Mouse (Mus musculus): ENCODE data around the gene Birc5.

The Birc5 gene

GRCm38 (mm10) chr11:117880977-117881358 lies 31.9 kb downstream of the Birc5 start:
- DNase-seq (ENCODE audit: extremely low read depth, insufficient read length, low spot score): no peak

DNA sequence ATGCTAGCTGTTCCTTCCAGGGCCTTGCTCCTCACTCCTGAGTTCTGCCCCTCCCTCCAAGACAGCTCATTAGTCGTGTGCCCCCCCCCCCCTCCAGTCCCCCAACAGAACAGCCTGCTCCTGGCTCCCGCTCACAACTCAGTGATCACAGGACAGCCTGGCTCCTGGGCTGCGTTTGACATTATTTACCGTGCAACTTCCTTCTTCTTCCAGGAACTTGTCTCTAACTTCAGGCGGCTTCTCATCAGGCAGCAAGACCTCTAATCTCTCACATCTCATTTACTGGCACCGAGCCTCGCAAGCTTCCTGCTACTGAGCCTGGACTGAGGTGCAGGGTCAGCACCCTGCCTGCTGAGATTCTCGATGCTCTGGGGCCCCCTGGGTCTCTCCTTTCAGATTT lies 32.7 kb downstream of the Birc5 start:
- DNase-seq (ENCODE audit: extremely low read depth, insufficient read length, low spot score): no peak

GRCm38 (mm10) chr11:117882208-117882607 lies 33.2 kb downstream of the Birc5 start:
- no peak for DNase-seq (ENCODE audit: extremely low read depth, insufficient read length, low spot score)

- no peak for DNase-seq (ENCODE audit: extremely low read depth, insufficient read length, low spot score)
These were observed 36.9 kb downstream of the Birc5 start for GRCm38 (mm10) chr11:117886000-117886399.

GRCm38 (mm10) chr11:117888168-117888852 lies 39.3 kb downstream of the Birc5 start:
- no peak for DNase-seq (ENCODE audit: extremely low read depth, insufficient read length, low spot score)

DNA sequence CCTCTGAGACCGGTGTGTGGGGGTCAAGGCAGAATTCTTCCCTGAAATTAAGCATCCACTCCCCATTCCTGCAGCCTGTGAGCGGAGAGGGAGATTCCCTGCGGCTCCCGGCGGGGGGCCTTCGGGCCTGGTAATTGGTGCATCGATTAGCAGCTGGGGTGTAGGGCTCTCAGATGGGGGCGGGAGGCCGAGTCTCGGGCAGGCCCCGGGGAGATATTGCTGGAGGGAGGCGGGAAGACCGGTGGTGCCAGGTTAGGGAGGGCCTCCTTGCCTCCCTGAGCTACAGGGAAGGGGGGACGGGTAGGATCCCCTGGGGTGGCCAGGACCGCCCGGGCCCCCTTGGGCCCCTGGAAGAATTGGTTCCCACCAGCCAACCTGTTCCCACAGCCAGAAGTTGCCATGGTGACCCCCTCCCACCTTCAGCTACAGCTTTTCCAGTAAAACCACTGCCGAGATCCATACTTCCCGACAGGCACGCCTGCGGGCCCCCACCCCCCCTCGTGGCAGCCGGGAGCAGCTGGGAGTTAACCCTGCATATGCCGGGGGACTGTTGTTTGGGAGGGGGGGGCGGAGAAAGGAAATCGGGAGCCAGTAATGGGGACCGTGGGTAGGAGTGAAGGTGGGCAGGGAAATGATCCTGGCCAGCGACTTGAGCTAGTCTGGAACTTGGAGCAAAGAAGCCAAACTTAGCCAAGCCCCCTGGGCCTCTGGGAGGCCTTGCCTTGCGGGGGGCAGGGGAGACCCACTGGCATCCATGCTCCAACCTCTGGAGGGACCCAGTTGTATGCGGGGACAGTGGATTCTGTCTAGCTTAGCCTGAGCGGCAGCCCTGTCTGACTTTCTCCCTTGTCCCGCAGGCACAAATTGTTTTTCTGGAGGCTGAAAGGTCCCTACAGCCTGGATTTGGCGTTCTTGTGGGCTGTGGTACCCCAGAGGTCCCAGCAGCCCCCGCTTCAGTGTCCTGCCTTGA lies 40.1 kb downstream of the Birc5 start:
- DNase-seq (ENCODE audit: extremely low read depth, insufficient read length, low spot score): no peak

DNA sequence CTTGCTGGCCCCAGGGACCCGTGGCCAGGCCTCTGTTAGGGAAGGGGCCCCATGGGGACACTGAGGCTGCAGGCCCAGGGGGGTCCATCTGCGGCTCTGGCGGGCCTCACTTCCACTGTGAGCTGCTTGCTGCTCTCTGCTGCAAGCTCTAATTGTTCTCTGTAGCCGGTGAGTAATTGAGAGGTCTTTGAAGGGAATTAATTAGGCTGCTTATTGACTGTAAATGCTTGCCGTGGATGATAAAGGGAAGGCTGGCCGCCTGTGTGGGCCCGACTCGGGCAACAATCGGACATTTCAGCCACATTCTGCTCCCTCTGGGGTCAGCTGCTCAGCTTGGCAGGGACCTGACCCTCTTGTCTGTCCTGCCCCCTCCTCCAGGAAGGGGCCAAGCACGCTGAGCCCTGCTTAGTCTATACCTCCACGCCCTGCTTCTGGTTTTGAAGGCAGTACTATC lies 40.9 kb downstream of the Birc5 start:
- DNase-seq (ENCODE audit: extremely low read depth, insufficient read length, low spot score): no peak

DNA sequence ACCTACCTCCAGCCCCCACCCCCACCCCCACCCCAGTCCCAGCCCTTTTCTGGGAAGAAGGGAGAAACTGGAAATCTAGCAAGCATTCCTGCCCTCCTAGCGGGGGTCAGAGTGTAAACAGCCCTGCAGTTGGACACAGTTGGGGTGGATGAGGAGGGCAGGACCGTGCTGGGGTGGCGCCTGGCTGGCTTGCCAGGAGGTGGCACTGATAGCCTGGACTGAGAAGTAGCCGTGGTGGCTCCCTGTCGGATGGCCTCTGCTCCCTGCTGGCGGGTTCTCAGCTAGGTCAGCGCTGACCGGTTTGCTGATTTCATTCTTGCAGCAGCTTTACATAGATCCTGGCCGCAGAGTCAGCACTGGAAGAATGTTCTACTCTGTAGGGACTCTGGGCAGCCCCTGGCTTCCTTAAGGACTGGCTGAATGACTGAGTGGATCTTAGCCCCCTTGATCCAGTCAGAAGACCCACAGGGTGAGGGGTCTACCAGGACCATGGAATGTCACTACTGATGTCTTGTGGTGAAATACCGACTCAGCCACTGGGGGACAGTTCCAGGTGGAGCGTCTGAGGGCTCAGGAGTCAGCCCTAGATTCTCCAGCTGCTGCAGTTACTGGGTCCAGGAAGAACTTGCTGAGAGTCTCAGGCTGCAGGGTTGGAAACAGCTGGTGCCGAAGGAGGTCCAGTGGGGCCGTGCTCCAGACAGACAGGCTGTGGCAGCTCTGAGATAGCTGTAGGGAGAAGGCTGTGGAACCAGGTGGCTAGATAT lies 41.6 kb downstream of the Birc5 start:
- DNase-seq (ENCODE audit: extremely low read depth, insufficient read length, low spot score): peak; percentile 38

GRCm38 (mm10) chr11:117891581-117892175 lies 42.6 kb downstream of the Birc5 start:
- no peak for DNase-seq (ENCODE audit: extremely low read depth, insufficient read length, low spot score)

GRCm38 (mm10) chr11:117892199-117892598 lies 43.1 kb downstream of the Birc5 start:
- DNase-seq (ENCODE audit: extremely low read depth, insufficient read length, low spot score): no peak

GRCm38 (mm10) chr11:117894676-117895075 lies 45.6 kb downstream of the Birc5 start:
- no peak for DNase-seq (ENCODE audit: extremely low read depth, insufficient read length, low spot score)

- DNase-seq (ENCODE audit: extremely low read depth, insufficient read length, low spot score): no peak
These were observed 47.5 kb downstream of the Birc5 start for GRCm38 (mm10) chr11:117896533-117896932.

GRCm38 (mm10) chr11:117902282-117902681 lies 53.2 kb downstream of the Birc5 start:
- no peak for DNase-seq (ENCODE audit: extremely low read depth, insufficient read length, low spot score)

DNA sequence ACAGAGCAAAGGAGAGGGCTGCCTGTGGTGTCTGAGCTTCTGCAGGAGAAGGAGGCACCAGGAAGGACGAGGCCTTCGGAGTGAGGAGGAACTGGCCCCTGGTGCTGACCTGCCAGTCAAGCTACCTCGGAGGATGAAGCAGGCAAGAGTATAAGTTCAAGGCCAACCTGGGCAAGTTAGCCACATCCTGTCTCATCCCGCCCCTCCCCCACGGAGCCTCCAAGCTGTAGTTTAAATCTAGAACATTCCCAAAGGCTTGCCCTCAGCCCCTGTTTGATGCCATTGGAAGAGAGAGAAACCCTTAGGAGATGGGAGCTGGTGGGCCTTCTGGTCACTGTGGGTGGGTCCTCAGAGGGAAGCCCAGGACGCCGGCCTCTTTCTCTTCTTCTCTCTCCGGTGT lies 55.4 kb downstream of the Birc5 start:
- no peak for DNase-seq (ENCODE audit: extremely low read depth, insufficient read length, low spot score)
